Mouse (Mus musculus): ENCODE data around the gene Aspg. TPM values are rescaled to one million over a fixed set of nuclear protein-coding genes. Genes with fewer than 3 reads are reported as not detected.

Gene Aspg
- polyA plus RNA-seq, 1 experiment from 2014 or later: 3.7 TPM

- Histone ChIP-seq H3K4me1 (ENCODE audit: insufficient read depth, low read length) (peaks cover 8% of the 10 kb centered on the region; the same call in 1 of the 2 replicates), H3K4me2 (replicated peaks; ENCODE audit: low read depth, low read length) (no peak overlapping the region), H3K9ac (replicated peaks; ENCODE audit: low read length) (no peak overlapping the region), H3K36me3 (ENCODE audit: insufficient read depth, low read length) (no peaks in the 10 kb centered on the region; the same call in 1 of the 2 replicates), H3K27ac (ENCODE audit: low read length) (no peak overlapping the region), H3K4me3 (ENCODE audit: low read length) (no peak overlapping the region), H3K9me3 (ENCODE audit: low read length) (no peaks in the 10 kb centered on the region), H3K27me3 (ENCODE audit: insufficient read depth, low read length) (no peaks in the 10 kb centered on the region)
- 48% methylated on average over 8 of the region's 8 CpGs for WGBS
- no peak; the same call in 1 of the 2 replicates for ATAC-seq (ENCODE audit: low FRiP score, low TSS enrichment)
These were observed 51.8 kb downstream of the Aspg start for GRCm38 (mm10) chr12:112158246-112158645.

GRCm38 (mm10) chr12:112158784-112159183 lies 52.3 kb downstream of the Aspg start:
- ATAC-seq (ENCODE audit: low FRiP score, low TSS enrichment): no peak
- H3K27me3 ChIP-seq (ENCODE audit: insufficient read depth, low read length): no peaks in the 10 kb centered on the region
- no peaks in the 10 kb centered on the region for H3K9me3 ChIP-seq (ENCODE audit: low read length)
- no peak overlapping the region for H3K4me2 ChIP-seq (replicated peaks; ENCODE audit: low read depth, low read length)
- H3K27ac ChIP-seq (ENCODE audit: low read length): no peak overlapping the region
- H3K4me1 ChIP-seq (ENCODE audit: insufficient read depth, low read length): peaks cover 8% of the 10 kb centered on the region; the same call in 1 of the 2 replicates
- no peak overlapping the region for H3K4me3 ChIP-seq (ENCODE audit: low read length)
- H3K9ac ChIP-seq (replicated peaks; ENCODE audit: low read length): no peak overlapping the region
- no peaks in the 10 kb centered on the region; the same call in 1 of the 2 replicates for H3K36me3 ChIP-seq (ENCODE audit: insufficient read depth, low read length)

DNA sequence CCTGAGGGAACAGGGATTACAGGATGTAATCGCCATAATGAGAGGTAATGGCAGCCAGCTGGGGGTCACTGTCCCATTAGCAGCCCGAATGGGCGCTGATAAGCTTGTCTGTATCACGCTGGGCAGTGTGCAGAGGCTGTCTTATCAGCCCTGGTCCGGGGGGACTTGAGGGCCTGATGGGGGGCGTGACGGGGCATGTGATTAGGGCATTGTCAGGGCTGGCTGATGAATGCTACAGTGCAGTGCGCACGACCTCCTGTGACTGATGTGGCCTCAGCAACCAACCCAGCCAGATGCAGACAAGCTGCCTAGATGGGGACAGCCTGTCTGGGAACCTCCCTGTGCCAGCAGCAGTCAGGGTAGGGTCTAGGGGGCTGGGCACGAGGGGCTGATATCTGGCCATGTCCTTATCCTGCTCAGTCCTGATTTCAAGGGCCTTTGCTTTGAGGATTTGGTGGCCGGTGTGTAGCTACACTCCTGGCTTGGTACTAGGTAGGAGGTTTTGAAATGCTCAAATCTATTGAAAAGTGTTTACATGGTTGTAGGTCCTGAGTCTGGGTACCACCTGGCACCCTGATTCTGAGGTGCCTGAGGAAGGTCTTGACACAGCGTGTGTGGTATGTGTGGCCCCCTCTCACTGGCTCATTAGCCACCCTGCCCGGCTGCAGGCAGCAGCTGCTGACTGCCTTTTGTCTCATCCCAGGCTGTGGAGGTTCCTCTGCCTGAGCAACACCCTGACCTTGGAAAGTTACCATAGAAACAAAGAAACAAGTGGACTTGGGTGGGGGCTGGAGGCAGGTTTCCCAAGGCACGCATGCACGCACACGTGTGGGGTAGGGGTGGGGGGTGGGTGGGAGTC lies 57.7 kb downstream of the Aspg start:
- H3K9ac ChIP-seq (replicated peaks; ENCODE audit: low read length): no peak overlapping the region
- no peaks in the 10 kb centered on the region for H3K36me3 ChIP-seq (ENCODE audit: insufficient read depth, low read length)
- H3K4me3 ChIP-seq (ENCODE audit: low read length): no peak overlapping the region
- ATAC-seq (ENCODE audit: low FRiP score, low TSS enrichment): 0 out of 2 replicates have a peak, but pooled peaks have one; percentile 28
- H3K27me3 ChIP-seq (ENCODE audit: insufficient read depth, low read length): no peaks in the 10 kb centered on the region
- H3K4me1 ChIP-seq (ENCODE audit: insufficient read depth, low read length): peaks cover 3% of the 10 kb centered on the region; the same call in 1 of the 2 replicates
- no peaks in the 10 kb centered on the region for H3K9me3 ChIP-seq (ENCODE audit: low read length)
- H3K27ac ChIP-seq (ENCODE audit: low read length): no peak overlapping the region
- H3K4me2 ChIP-seq (replicated peaks; ENCODE audit: low read depth, low read length): no peak overlapping the region
- WGBS: 40% methylated on average over 16 of the region's 16 CpGs

GRCm38 (mm10) chr12:112164840-112165219 lies 58.4 kb downstream of the Aspg start:
- Histone ChIP-seq H3K9ac (replicated peaks; ENCODE audit: low read length) (no peak overlapping the region), H3K27ac (ENCODE audit: low read length) (no peak overlapping the region), H3K27me3 (ENCODE audit: insufficient read depth, low read length) (no peaks in the 10 kb centered on the region), H3K4me2 (replicated peaks; ENCODE audit: low read depth, low read length) (no peak overlapping the region), H3K9me3 (ENCODE audit: low read length) (no peaks in the 10 kb centered on the region), H3K4me1 (ENCODE audit: insufficient read depth, low read length) (peaks cover 3% of the 10 kb centered on the region; the same call in 1 of the 2 replicates), H3K4me3 (ENCODE audit: low read length) (no peak overlapping the region), H3K36me3 (ENCODE audit: insufficient read depth, low read length) (no peaks in the 10 kb centered on the region)
- no peak for ATAC-seq (ENCODE audit: low FRiP score, low TSS enrichment)
- 65% methylated on average over 6 of the region's 6 CpGs for WGBS

GRCm38 (mm10) chr12:112169240-112169639 lies 62.8 kb downstream of the Aspg start:
- Histone ChIP-seq H3K27ac (ENCODE audit: low read length) (no peak overlapping the region), H3K4me3 (ENCODE audit: low read length) (no peak overlapping the region), H3K27me3 (ENCODE audit: insufficient read depth, low read length) (no peaks in the 10 kb centered on the region), H3K36me3 (ENCODE audit: insufficient read depth, low read length) (no peaks in the 10 kb centered on the region), H3K9me3 (ENCODE audit: low read length) (no peaks in the 10 kb centered on the region), H3K9ac (replicated peaks; ENCODE audit: low read length) (no peak overlapping the region), H3K4me1 (ENCODE audit: insufficient read depth, low read length) (peaks cover 3% of the 10 kb centered on the region; the same call in 1 of the 2 replicates), H3K4me2 (replicated peaks; ENCODE audit: low read depth, low read length) (no peak overlapping the region)
- 61% methylated on average over 5 of the region's 5 CpGs for WGBS
- ATAC-seq (ENCODE audit: low FRiP score, low TSS enrichment): no peak

DNA sequence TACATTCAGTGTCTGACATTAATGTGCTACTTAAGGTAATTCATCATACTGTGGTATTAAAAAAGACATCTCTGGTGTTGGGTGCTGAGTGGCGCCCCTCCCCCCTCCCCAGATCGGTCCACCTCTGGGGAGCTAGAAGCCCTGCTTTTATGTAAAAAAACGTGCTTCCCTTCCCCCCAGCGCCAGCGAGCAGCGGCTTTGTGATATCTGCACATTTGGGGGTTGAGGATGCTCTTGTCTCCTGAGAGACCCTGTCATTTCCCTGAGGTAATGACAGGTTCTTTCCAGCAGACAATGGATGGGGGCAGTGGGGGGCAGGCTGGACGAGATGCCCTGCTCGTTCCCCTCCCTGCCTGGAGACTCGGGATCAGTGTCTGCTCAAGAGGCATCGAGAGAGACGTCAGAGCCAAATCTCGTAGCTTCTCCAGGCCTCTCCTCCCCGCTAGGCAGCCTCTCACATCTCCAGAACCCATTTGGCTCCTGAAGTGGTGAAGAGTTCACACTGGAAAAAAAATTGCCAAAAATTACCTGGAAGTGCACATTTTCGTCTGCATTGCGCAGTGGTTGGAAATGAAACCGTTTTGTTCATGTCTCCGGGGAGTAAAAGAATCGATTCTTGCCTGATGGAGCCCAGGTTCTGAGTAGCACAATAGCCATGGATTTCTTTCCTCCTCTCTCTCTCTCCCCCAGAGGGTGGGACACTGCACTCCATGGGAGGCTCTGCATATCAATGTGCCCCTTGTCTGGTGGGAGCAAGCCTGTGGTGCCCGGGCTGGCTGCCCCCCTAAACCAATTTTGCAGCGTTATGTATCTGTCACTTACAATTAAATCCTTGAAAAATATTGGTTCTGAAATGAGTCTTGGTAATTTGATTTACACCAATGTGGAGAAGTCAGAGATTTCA lies 64.4 kb downstream of the Aspg start:
- no peaks in the 10 kb centered on the region for H3K27me3 ChIP-seq (ENCODE audit: insufficient read depth, low read length)

GRCm38 (mm10) chr12:112171657-112172056 lies 65.2 kb downstream of the Aspg start:
- H3K27me3 ChIP-seq (ENCODE audit: insufficient read depth, low read length): no peaks in the 10 kb centered on the region
- no peak overlapping the region for H3K4me3 ChIP-seq (ENCODE audit: low read length)
- 90% methylated on average over 1 of the region's 1 CpGs for WGBS
- H3K4me2 ChIP-seq (replicated peaks; ENCODE audit: low read depth, low read length): no peak overlapping the region
- H3K9me3 ChIP-seq (ENCODE audit: low read length): no peaks in the 10 kb centered on the region
- H3K36me3 ChIP-seq (ENCODE audit: insufficient read depth, low read length): peaks cover 11% of the 10 kb centered on the region; the same call in 1 of the 2 replicates
- peaks cover 2% of the 10 kb centered on the region; the same call in 1 of the 2 replicates for H3K4me1 ChIP-seq (ENCODE audit: insufficient read depth, low read length)
- no peak overlapping the region for H3K27ac ChIP-seq (ENCODE audit: low read length)
- ATAC-seq (ENCODE audit: low FRiP score, low TSS enrichment): no peak
- H3K9ac ChIP-seq (replicated peaks; ENCODE audit: low read length): no peak overlapping the region

More for the DNA sequence above, 64.4 kb downstream of the Aspg start:
- H3K27ac ChIP-seq (ENCODE audit: low read length): no peak overlapping the region
- H3K4me1 ChIP-seq (ENCODE audit: insufficient read depth, low read length): peaks cover 3% of the 10 kb centered on the region; the same call in 1 of the 2 replicates
- WGBS: 49% methylated on average over 20 of the region's 20 CpGs
- no peaks in the 10 kb centered on the region for H3K9me3 ChIP-seq (ENCODE audit: low read length)
- H3K4me2 ChIP-seq (replicated peaks; ENCODE audit: low read depth, low read length): no peak overlapping the region
- ATAC-seq (ENCODE audit: low FRiP score, low TSS enrichment): no peak
- no peak overlapping the region for H3K4me3 ChIP-seq (ENCODE audit: low read length)
- no peak overlapping the region for H3K9ac ChIP-seq (replicated peaks; ENCODE audit: low read length)
- H3K36me3 ChIP-seq (ENCODE audit: insufficient read depth, low read length): 0 out of 2 replicates have a peak, but pooled peaks cover 8% of the 10 kb centered on the region

DNA sequence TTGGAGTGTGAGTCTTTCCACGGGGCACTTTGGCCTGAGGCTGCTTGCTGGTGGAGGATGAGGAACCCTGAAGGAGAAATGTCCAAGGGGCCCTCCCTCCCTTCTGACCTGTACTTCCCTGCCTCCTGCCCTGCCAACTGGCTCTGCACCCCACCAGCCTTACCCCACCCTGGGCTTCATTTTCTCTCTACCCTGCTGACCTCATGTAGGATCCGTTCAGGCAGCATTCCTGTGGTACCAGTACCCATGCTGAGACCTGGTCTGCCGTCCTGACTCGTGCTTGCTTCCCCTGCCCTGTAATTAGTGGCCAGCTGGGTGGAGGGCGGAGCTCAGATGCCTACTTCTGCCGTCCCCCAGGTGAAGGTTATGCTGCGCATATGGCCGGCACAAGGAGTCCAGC lies 65.7 kb downstream of the Aspg start:
- Histone ChIP-seq H3K9me3 (ENCODE audit: low read length) (no peaks in the 10 kb centered on the region), H3K27ac (ENCODE audit: low read length) (no peak overlapping the region), H3K9ac (replicated peaks; ENCODE audit: low read length) (no peak overlapping the region), H3K4me1 (ENCODE audit: insufficient read depth, low read length) (no peaks in the 10 kb centered on the region; the same call in 1 of the 2 replicates), H3K4me3 (ENCODE audit: low read length) (no peak overlapping the region), H3K36me3 (ENCODE audit: insufficient read depth, low read length) (peaks cover 13% of the 10 kb centered on the region; the same call in 1 of the 2 replicates), H3K4me2 (replicated peaks; ENCODE audit: low read depth, low read length) (no peak overlapping the region), H3K27me3 (ENCODE audit: insufficient read depth, low read length) (no peaks in the 10 kb centered on the region)
- WGBS: 61% methylated on average over 8 of the region's 8 CpGs
- no peak for ATAC-seq (ENCODE audit: low FRiP score, low TSS enrichment)
